Mouse (Mus musculus) lung, postnatal 0 days (tissue): ENCODE measurements around the gene Relt.

ENCODE experiments used
- CTCF ChIP-seq: IDR thresholded peaks from 2 replicates; pipeline ENCODE4 v1.5.1; 2016; ENCODE audit warnings: antibody characterized with exemption, mild to moderate bottlenecking
- EP300 ChIP-seq: IDR thresholded peaks from 2 replicates; pipeline ENCODE4 v1.6.1; 2016; ENCODE audit warnings: antibody characterized with exemption, mild to moderate bottlenecking, control low read depth

DNA sequence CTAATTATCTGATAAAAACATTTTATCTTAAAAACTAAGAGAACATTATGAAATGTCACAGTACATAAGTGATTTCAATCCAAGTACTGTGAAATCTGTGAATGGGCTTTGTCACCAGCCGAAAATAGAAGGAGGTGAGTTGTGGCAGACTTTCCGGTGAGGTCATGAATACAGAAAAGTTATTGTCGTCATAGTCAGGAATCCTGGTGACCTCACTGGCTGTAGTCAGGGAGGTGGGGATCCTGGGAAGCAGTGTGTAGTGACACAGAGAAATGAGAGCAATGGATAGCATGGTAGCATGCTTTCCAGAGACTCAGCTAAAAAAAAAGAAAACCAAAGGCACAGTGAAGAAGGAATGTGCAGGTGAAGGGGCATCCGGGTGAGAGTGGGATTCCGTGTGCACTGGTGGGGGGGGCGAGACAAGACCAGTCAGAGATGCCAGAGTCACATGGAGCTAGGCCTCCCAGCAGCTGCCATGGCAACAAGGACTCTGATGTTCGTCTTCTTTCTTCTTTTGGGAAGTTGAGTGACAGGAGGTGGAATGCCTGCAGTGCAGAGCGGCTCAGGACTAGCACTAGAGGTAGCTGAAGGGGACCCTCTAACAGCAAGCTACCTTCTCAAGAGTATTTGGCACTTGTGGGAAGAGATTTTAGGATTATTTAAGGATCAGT is 47.2 kb downstream of the Relt start:
- TF ChIP-seq CTCF, result no peak
- TF ChIP-seq EP300, result no peak
